Mouse (Mus musculus) c-Kit-positive CD71-positive TER-119-negative erythroid progenitor cells, embryonic 14.5 days (primary cell): ENCODE data around the gene Exosc9.
A peak's percentile ranks its signal among the peaks of the same experiment; 100 is the strongest.
"Not testable (repeated sequence)": the region's sequence is repeated elsewhere in the genome, so short reads cannot be mapped to it uniquely, and the experiment has no call there.

ENCODE experiments used
- DNase-seq: peaks from one replicate; pipeline ENCODE4 v3.0.0-alpha.2; 2013; ENCODE audit warnings: low read depth

The Exosc9 gene

DNA sequence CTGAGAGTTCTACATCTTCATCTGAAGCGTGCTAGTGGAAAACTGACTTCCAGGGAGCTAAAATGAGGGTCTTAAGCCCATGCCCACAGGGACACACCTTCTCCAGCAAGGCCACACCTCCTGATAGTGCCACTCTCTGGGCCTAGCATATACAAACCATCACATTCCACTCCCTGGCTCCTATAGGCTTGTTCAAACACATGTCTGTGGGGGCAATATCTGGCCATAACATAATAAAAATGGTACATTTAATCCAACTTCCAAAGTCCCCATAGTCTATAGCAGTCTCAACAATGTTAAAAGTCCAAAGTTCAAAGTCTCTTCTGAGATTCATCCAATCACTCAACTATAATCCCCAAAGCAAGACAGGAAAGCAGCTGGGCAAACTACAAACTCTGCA, 5.2 kb downstream of the Exosc9 start:
- DNase-seq = no peak

DNA sequence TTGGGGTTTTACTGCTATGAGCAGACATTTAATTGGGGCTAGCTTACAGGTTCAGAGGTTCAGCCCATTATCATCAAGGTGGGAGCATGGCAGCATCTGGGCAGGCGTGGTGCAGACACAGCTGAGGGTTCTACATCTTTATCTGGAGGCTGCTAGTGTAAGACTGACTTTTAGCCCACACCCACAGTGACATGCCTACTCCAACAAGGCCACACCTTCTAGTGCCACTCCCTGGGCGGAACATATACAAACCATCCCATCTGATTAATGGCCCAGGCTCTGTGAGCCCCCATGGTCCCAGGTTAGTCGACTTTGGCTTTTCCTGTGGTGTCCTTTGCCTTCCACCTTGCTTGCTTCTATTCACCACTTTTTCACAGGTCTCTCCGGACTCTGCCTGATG, 7.2 kb downstream of the Exosc9 start:
- DNase-seq = peak; percentile 34

DNA sequence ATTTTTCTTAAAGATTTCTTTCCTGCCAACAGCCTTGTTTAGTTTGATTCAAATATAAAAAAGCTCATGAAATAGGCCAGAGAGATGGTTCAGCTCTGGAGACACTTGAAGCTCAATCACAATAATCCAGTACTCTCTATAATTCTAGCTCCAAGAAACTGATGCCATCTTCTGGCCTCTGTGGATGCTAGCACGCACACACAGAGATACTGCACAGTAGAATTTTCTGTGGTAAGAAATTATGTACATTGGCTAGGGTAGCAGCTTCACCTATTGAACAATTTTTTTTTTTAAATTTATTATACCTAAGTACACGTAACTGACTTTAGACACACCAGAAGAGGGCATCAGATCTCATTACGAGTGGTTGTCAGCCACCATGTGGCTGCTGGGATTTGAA, 11.3 kb downstream of the Exosc9 start:
- no peak for DNase-seq

DNA sequence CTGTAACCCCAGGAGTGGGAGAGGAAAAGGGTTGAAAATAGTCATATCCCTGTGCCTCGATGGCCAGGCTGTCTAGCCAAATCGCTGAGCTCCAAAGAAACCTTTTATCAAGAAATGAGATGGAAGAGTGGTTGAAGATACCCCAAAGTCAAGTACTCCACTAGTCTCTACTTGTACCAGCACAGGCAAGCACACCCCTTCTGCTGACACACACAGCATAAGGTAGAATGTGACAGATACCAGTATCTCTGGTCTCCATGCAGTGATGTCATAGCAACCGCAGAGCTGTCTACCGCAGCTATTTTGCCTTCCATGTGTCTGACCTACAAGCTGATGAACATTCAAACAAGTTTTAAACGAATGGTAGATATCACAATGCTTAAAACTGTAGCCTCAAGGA, 17.4 kb downstream of the Exosc9 start:
- DNase-seq = peak; percentile 71

DNA sequence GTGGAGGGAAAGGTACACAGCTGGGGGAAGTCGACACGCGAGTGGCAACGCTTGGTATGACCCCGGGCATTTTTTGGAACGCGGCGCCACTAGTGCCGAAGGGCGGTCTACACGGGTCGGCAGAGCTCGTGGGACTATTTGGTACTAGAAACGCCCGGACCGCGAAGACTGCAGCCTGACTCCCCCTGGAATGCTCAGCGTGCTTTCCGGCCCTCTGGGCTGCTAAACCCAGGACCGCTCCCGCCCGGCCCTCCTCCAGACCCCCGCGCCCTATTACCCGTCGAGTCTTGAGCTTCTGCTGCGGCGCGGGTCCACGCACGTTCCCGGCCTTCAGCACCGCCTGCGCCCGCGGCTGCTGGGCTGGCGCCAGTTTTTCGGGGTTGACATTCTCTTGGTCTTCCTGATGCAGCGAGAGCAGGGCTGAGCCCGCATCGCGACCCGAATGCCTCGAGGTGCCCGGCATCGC, 19.0 kb downstream of the Exosc9 start:
- DNase-seq = no peak

DNA sequence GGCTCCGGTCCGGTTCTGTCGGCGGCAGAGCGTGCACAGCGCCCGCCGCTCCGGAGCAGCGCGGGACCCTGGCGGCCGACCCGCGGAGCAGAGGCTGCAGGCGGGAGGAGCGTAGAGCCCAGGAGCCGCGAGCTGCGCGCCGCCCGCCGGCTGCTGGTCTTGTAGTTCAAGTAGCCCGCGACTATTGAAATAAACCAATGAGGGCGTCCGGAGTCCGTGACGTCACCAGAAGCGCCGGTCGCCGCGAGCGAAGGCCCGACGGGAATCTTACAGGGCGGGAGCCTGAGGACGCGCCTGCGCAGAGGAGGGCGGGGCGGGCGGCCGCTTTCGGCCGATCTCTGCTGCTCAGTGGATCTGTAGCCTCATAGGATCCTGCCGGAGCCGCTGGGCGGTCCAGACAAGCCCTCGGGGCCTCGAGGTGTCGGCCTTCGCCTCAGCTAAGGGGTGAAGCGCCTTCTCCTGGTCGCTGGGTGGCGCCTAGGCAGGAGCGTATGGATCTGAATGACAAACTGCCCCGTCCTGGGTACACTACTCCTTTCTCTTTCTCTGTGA, 19.5 kb downstream of the Exosc9 start, which contains the start of gene Ccna2:
Ccna2 (minus strand) TSS at position 324 of the 552 bp plus-strand sequence.
- DNase-seq = peak; percentile 95

DNA sequence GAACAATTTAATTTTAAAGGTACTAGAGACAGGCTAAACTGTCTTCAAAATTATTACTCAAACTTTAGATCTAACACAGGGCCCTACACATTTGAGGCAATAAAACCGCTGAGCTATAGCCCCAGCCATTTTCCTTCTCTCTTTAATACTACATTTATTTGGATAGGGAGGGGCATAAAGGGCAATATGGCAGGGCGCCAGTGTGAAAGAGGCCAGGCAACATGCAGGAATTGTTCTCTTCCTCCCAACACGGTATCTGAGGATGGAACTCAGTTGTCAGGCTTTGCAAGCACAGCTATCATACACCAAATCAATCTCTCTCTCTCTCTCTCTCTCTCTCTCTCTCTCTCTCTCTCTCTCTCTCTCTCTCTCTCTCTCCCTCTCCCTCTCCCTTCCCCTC, 46.4 kb downstream of the Exosc9 start:
- DNase-seq = no peak

DNA sequence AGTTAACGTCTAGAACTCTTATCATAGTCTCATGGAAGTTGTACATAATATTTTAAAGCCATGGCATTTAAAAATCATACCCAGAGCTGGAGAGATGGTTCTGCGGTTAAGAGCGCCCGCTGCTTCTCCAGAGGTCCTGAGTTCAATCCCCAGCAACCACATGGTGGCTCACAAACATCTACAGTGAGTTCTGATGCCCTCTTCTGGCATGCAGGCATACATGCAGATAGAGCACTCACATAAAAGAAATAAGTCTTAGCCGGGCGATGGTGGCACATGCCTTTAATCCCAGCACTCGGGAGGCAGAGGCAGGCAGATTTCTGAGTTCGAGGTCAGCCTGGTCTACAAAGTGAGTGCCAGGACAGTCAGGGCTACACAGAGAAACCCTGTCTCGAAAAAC, 47.4 kb downstream of the Exosc9 start:
- DNase-seq = not testable (repeated sequence)

DNA sequence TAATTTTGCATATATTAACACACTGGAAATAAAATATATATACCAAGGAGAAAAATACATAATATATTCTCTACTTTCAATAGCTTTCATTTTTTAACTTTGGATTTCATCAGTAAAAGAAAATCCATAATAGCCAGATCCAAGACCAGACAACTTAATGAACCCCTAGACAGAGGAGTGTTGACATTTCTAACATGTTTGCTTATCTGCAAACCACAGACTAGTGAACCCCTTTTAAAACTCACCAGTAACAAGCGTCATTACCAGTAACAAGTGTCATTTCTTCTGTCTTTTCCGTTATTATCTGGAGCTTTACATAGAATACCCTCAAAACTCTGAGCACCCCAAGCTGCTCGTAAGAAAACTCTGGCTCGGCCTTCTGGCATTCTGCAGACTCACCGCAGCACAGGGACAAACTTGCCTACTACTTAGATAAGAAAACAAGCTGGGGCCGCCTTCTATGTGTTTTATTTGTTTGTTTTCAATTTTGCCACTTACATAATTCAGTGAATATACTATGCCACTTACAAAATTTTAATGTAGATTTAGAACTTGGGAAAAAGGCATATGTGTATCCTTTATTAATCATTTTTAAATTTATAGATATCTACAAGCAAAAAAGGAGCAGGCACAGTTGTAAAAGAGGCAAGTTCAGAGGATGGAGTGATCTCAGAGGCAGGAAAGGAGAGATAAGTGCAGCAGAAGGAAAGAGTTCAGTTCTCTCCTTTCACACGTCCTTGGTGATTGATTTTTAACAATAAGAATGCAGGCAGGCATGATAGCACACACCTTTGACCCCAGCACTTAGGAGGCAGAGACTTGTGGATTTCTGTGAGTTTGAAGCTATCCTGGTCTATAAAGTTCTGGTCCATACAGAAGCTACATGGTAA, 53.7 kb downstream of the Exosc9 start:
- DNase-seq = peak; percentile 42

DNA sequence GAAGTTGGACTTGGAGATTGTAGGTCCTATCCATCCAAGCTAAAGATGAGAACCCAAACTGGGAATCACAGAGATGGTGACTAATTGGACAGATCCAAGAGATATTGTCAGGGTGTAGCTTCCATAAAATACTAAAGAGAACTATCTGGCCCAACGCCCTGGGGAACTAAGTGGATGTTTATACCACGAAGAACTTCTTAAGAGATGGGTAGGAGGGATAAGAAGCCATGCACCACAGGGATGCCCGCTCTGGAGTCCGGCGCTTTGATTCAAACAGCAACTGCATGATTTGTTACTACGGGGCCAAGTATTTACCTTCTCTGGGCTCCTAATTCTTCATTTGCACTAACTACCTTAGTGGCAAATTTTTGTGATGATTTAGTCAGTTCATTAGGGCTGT, 60.3 kb downstream of the Exosc9 start:
- no peak for DNase-seq

DNA sequence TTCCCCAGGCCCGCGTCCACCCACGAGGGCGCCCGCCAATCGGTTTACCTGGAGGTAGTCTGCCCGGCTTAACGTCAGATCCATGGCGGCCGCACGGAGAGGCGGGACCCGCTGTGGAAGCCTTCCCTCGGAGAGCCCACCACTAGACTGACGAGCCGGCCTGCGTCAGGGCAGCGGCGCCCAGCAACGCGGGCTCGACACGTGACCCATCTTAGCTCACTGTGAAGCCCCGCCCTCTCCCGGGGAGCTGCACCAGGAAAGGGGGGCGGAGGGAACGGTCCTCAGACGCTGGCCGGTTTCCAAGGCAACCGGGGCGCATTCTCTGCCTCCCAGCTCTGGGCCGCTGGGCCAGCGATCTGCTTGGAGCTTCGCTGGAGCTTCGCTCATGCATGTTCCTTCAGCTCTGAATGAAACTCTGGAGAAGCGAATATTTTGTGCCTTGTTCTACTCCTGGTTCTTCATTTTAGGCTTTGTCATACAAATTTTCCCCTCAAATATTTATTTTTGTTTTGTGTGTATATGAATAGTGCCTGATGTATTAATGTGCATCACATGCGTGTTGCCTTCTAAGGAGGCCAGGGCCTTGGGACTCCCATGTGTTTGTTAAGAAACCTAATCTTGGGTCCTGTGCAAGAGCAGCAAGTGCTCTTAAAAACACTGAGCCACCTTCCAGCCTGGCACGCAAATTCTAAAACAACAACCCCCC, 60.9 kb downstream of the Exosc9 start, which contains the start of gene Bbs7:
Bbs7 (minus strand) TSS at position 276 of the 706 bp plus-strand sequence.
- DNase-seq = peak; percentile 86

DNA sequence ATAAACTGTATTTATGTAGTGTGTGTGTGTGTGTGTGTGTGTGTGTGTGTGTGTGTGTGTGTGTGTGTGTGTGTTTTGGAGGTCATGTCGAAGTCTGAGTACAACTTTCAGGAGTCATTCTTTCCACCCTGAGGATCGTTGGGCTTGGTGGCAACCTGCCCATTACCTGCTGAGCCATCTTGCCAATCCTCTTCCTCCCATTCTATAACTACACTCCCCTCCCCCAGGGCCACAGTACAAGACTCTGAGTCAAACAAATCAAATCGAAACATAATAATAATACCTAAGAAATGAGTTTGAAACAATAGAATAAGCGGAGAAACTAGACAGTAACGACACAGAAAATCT, 61.5 kb downstream of the Exosc9 start:
- no peak for DNase-seq
